Mouse (Mus musculus) erythroblast, embryonic 14.5 days (primary cell): ENCODE data around the gene Spesp1. TPM values are rescaled to one million over a fixed set of nuclear protein-coding genes. Genes with fewer than 3 reads are reported as not detected.

ENCODE experiments used
- H3K27me3 ChIP-seq: 2 replicates; pipeline ENCODE4 v1.6.1; 2012; ENCODE audit warnings: inconsistent platforms; ENCODE audit not compliant: control insufficient read depth
- H3K36me3 ChIP-seq: 2 replicates; pipeline ENCODE4 v1.6.1; 2012; ENCODE audit warnings: mild to moderate bottlenecking, inconsistent platforms; ENCODE audit not compliant: control insufficient read depth
- H3K4me1 ChIP-seq: 2 replicates; pipeline ENCODE4 v1.6.1; 2012; ENCODE audit warnings: inconsistent platforms; ENCODE audit not compliant: control insufficient read depth
- H3K4me3 ChIP-seq: replicated peaks from 2 replicates; pipeline ENCODE3; 2012; ENCODE audit warnings: moderate library complexity, mild to moderate bottlenecking, inconsistent platforms
- H3K9me3 ChIP-seq: 2 replicates; pipeline ENCODE4 v1.6.1; 2012; ENCODE audit warnings: low read length, inconsistent platforms, mixed read lengths; ENCODE audit not compliant: control insufficient read depth
- GATA1 ChIP-seq: IDR thresholded peaks from 2 replicates; pipeline ENCODE4 v1.6.1; 2012; ENCODE audit warnings: low read length, inconsistent platforms, mixed read lengths
- TAL1 ChIP-seq: IDR thresholded peaks from 3 replicates; pipeline ENCODE4 v1.6.1; 2012; ENCODE audit warnings: low read length, inconsistent platforms, mixed read lengths
- polyA plus RNA-seq: library from polyadenylated mRNA; stranded (reverse); fragments of >175 nt; gene quantifications from 2 replicates; pipeline ENCODE4 v1.2.3, GENCODE M21; 2012

Gene Spesp1
- not detected in 2 replicates for polyA plus RNA-seq

DNA sequence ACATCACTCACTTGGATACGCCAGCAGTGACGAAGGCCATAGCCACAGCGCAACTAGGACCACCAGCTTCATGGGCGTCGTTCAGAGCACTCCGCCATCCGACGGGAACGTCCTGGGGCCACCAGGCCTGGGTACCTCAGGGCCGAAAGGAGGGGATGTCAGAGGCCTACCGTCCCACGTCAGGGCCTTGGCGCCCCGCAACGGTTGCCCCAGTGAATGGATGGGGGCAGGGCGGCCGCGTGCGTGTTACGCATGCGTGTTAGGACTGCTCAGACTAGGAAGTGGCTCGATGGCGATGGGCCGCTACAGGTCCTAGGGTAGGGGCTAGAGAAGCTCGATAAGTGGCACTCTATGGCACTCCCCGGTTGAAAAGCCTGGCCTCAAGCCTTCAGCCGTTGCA is at the start of gene Spesp1:
Gene Spesp1, minus strand, starts transcription at position 218 of the 400 bp plus-strand sequence.
- H3K27me3 ChIP-seq = no peaks in the 10 kb centered on the region
- no peaks in the 10 kb centered on the region for H3K9me3 ChIP-seq
- H3K4me1 ChIP-seq = no peaks in the 10 kb centered on the region
- no peak for TF ChIP-seq GATA1
- no peak for TF ChIP-seq TAL1
- no peak within 1 kb of the TSS for H3K4me3 ChIP-seq
- H3K36me3 ChIP-seq = no peaks in the 10 kb centered on the region

DNA sequence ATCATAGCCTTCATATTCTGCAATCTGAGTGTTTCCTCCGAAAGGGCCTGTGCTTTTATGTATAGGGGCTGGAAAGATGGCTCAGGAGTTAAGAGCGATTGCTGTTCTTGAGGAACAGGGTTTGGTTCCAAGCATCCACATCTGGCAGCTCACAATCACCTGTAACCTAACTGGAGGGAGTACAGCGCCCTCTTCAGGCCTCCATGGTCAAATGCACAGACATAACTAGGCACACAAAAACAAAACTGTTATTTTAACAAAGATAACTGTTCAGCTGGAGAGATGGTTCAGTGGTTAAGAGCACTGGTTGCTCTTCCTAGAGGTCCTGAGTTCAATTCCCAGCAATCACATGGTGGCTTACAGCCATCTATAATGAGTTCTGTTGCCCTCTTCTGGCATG is 44.0 kb upstream of the Spesp1 start:
- H3K9me3 ChIP-seq = peaks cover 5% of the 10 kb centered on the region
- H3K36me3 ChIP-seq = no peaks in the 10 kb centered on the region
- H3K4me1 ChIP-seq = no peaks in the 10 kb centered on the region
- no peaks in the 10 kb centered on the region; the same call in 1 of the 2 replicates for H3K27me3 ChIP-seq
- no peak overlapping the region for H3K4me3 ChIP-seq
- TF ChIP-seq TAL1 = no peak
- no peak for TF ChIP-seq GATA1

DNA sequence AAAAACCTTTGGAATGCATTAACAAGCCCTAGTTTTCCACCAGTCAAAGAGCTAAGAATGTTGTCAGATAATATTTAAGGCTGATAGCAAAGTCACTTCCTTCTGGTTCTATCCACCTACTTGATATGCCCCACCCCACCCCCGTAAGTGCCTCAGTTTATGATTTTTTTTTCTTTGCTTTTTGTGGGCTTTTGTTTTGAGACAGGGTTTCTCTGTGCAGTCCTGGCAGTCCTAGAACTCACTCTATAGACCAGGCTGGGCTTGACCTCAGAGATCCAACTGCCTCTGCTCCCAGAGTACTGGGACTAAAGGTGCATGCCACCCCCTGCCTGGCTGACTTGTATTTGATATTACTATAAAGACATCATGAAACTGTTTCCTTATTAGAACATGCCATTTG is 41.8 kb upstream of the Spesp1 start:
- Histone ChIP-seq H3K4me3 (no peak overlapping the region), H3K4me1 (no peaks in the 10 kb centered on the region), H3K27me3 (peaks cover 2% of the 10 kb centered on the region; the same call in 1 of the 2 replicates), H3K9me3 (peaks cover 3% of the 10 kb centered on the region; the same call in 1 of the 2 replicates), H3K36me3 (no peaks in the 10 kb centered on the region)
- TF ChIP-seq TAL1 (no peak), GATA1 (no peak)

DNA sequence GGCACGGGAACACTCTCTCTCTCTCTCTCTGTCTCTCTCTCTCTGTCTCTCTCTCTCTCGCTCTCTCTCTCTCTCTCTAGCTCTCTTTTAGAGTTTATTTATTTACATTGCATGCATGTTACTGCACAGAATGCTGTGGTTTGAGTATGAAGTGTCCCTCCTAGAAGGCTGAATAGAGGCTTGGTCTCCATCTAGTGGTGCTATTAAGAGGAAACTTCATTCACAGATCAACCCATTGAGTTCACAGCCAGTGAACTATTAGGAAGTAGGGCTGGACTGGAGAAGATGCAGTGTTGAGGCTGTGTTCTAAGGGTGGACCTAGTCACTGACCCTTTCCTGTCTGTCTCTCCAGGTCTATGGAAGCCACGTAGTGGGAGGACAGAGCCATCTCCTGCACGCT is 36.7 kb upstream of the Spesp1 start:
- Histone ChIP-seq H3K27me3 (peaks cover 2% of the 10 kb centered on the region; the same call in 1 of the 2 replicates), H3K36me3 (no peaks in the 10 kb centered on the region), H3K4me1 (no peaks in the 10 kb centered on the region), H3K4me3 (no peak overlapping the region), H3K9me3 (peaks cover 7% of the 10 kb centered on the region)
- no peak for TF ChIP-seq GATA1
- TF ChIP-seq TAL1 = no peak

DNA sequence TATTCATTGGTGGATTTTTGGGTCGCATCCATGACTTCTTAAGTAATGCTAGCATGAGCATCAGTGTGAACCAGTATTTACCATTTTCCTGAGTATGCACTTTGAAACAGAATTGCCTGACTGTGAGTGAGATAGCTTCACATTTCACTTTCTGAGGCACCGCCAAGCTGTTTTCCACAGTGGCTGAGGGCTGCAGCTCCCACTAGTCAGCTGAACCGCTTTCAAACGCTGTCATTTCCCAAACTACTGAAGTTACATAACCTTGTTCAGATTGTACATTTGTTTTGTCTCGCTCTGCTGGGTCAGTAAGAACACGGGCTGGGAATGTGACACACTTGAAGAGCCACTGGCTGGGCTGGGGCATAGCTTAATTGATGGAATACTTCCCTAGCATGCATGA is 33.5 kb upstream of the Spesp1 start:
- TF ChIP-seq GATA1 = no peak
- TF ChIP-seq TAL1 = no peak

DNA sequence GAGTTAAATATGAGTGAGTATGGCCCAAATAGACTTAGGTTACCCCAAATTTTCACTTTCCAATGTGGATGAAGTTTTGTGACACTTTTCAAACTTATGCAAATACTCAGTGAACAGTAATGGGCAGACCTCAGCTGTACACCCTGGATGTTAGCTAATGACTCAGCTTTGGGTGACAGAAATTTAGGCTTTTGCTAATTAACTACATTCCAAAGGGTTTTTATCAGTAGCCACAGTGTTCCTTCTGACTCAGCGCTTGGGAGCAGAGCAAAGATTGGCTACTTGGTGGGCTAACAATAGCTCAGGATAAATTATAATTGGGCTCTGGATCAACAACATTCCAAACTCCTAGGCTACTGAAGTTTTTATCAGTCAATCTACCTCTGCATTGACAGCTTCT is 14.9 kb upstream of the Spesp1 start:
- Histone ChIP-seq H3K27me3 (no peaks in the 10 kb centered on the region), H3K4me1 (no peaks in the 10 kb centered on the region; the same call in 1 of the 2 replicates), H3K4me3 (no peak overlapping the region), H3K36me3 (no peaks in the 10 kb centered on the region), H3K9me3 (no peaks in the 10 kb centered on the region)
- TF ChIP-seq TAL1 = no peak

More for the DNA sequence above, 33.5 kb upstream of the Spesp1 start:
- H3K4me1 ChIP-seq = no peaks in the 10 kb centered on the region
- H3K36me3 ChIP-seq = no peaks in the 10 kb centered on the region
- H3K9me3 ChIP-seq = peaks cover 4% of the 10 kb centered on the region; the same call in 1 of the 2 replicates
- peaks cover 2% of the 10 kb centered on the region; the same call in 1 of the 2 replicates for H3K27me3 ChIP-seq
- no peak overlapping the region for H3K4me3 ChIP-seq

DNA sequence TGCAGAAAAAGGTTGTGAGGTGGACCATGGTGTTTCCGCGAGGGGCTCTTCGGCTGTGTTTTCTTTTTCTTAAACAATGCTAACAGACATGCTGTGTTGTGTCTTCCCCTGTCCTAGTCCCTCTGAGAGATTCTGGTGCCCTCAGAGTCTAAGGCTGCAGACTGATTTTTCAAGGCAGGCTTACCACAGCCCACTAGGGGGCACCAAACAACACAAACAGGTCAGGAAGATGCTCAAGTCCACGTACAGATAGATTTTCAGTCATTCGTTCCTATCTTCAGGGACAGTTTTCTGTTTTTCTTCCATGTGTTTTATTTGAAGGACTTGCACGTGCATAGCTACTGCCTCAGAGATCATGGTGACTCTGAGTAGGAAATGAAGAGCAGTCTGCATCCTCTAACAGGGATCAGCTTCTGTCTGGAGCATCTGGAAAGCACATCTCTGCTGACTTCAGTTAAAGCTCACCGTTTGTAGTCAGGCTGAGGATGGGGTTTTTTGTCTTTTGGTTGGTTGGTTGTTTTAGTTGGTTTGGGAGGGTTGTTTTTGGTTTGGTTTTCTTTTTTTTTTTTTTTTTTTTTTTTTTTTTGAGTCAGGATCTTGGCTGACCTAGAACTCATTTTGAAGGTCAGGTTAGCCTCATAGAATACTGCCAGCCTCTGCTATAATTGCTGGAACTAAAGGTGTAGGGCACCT is 13.1 kb upstream of the Spesp1 start:
- Histone ChIP-seq H3K9me3 (no peaks in the 10 kb centered on the region), H3K27me3 (no peaks in the 10 kb centered on the region), H3K4me3 (no peak overlapping the region), H3K36me3 (no peaks in the 10 kb centered on the region), H3K4me1 (no peaks in the 10 kb centered on the region; the same call in 1 of the 2 replicates)
- TF ChIP-seq GATA1 (no peak), TAL1 (no peak)

DNA sequence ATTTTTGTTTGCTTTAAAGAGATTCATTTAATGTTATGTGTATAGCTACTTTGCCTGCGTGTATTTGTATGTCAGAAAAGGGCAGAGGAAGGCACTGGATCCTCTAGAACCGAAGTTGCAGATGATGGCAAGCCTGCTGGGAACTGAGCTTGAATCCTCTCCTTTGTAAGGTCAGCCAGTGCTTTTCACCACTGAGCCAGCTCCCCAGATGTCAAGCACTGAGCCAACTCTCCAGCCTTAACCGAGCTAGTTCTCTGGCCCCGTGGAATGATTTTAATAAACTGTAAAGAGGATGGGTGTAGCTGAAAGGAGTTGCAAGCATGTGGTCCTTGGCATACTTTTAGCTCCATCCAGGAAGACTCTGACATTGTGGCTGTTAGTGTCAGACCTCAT is 5.6 kb upstream of the Spesp1 start:
- Histone ChIP-seq H3K4me1 (no peaks in the 10 kb centered on the region), H3K4me3 (no peak overlapping the region), H3K27me3 (no peaks in the 10 kb centered on the region), H3K9me3 (no peaks in the 10 kb centered on the region), H3K36me3 (no peaks in the 10 kb centered on the region)
- TF ChIP-seq TAL1 (no peak), GATA1 (no peak)

DNA sequence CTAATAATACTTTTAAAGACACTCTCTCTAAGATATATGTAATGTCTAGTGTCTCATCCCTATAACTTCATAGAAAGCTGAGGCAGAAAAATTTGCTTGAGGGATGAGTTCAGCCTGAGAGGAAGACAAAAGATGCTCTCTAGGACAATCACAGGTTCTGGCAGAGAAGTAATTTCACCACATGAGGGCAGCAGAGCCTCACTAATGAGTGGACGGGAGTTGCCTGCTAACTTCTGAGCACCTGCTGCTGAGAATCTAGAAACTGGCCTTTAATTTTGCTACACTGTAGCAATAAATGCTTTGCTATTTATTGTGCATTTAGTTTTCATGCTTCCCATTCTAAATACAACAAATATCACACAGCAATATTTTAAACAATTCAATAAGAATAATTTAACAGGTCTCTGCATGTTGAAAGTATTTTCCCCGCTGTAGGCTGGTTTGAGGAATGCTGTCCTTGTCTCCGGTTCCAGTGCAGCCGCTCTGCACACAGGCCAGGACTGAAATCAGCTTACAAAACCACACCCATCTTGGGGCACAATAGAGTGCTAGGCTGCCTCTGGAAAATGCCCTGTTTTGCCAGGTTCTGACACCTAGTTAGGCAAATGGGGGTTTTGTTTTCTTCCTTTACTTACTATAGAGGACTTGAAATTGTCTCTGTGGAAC is 5.1 kb upstream of the Spesp1 start:
- H3K4me3 ChIP-seq = no peak overlapping the region
- no peak for TF ChIP-seq TAL1
- no peak for TF ChIP-seq GATA1
- no peaks in the 10 kb centered on the region for H3K4me1 ChIP-seq
- H3K9me3 ChIP-seq = no peaks in the 10 kb centered on the region
- no peaks in the 10 kb centered on the region for H3K27me3 ChIP-seq
- no peaks in the 10 kb centered on the region for H3K36me3 ChIP-seq
